Mouse (Mus musculus): ENCODE measurements around the gene Ano3. TPM values are rescaled to one million over a fixed set of nuclear protein-coding genes. Genes with fewer than 3 reads are reported as not detected.
A peak's percentile ranks its signal among the peaks of the same experiment; 100 is the strongest.

The Ano3 gene
- polyA plus RNA-seq, 1 experiment from 2014 or later = 0.59 TPM

GRCm38 (mm10) chr2:110787396-110787795, 163.3 kb downstream of the Ano3 start:
- ATAC-seq (ENCODE audit: low FRiP score, low TSS enrichment) (no peak), DNase-seq (no peak)
- Histone ChIP-seq H3K4me3 (replicated peaks; ENCODE audit: low read depth, low read length) (no peak overlapping the region), H3K27me3 (ENCODE audit: control insufficient read depth, insufficient read depth, low read length) (no peaks in the 10 kb centered on the region), H3K27ac (replicated peaks; ENCODE audit: low read depth, low read length) (no peak overlapping the region), H3K36me3 (ENCODE audit: control insufficient read depth, insufficient read depth, low read length) (no peaks in the 10 kb centered on the region), H3K4me1 (ENCODE audit: control insufficient read depth, insufficient read depth, low read length) (no peaks in the 10 kb centered on the region), H3K4me2 (ENCODE audit: low read length) (no peak overlapping the region), H3K9me3 (ENCODE audit: control insufficient read depth, low read length) (no peaks in the 10 kb centered on the region), H3K9ac (replicated peaks; ENCODE audit: low read length) (no peak overlapping the region)
- 75% methylated on average over 3 of the region's 3 CpGs for WGBS

DNA sequence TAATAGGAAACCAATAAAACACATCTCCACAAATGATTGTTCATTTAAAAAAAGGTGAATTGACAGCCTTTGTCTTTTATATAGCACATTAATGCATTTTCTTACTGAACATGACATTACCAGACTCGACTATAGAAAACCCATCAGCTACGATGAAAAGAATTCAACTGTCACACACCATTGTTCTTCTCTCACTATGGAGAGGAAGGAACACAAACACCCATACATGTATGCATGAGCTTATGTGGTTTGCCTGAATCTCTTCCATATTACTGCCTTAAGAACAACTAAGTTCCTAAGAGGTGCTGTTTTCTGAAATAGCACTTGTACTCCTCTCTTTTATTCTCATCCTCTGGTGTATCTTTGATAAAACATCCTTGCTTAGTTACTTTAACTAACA, 191.3 kb downstream of the Ano3 start:
- Histone ChIP-seq H3K9ac (replicated peaks; ENCODE audit: low read length) (no peak overlapping the region), H3K4me2 (ENCODE audit: low read length) (no peak overlapping the region), H3K4me1 (ENCODE audit: control insufficient read depth, insufficient read depth, low read length) (no peaks in the 10 kb centered on the region), H3K27ac (replicated peaks; ENCODE audit: low read depth, low read length) (no peak overlapping the region), H3K9me3 (ENCODE audit: control insufficient read depth, low read length) (no peaks in the 10 kb centered on the region), H3K4me3 (replicated peaks; ENCODE audit: low read depth, low read length) (no peak overlapping the region), H3K27me3 (ENCODE audit: control insufficient read depth, insufficient read depth, low read length) (no peaks in the 10 kb centered on the region), H3K36me3 (ENCODE audit: control insufficient read depth, insufficient read depth, low read length) (no peaks in the 10 kb centered on the region)
- no peak for ATAC-seq (ENCODE audit: low FRiP score, low TSS enrichment)
- WGBS = 25% methylated on average over 2 of the region's 2 CpGs
- no peak for DNase-seq

DNA sequence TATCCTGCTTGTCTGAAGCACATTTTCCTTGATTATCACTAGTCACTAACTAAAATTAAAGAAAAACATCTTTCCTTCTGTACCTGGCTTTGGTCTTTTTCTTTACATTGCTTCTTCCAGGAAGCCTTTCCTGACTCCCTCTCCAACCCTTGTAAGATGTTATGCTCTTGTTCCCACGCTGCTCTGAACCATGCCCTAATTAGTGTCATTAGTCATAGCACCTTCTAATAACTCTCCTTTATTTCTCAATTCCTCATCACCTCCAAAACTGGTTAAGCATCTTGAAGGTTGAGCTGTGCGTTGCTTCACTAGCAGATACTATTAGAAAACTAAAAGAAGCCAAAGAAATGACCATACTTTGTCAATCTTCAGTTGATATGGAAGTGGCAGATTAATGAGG, 193.2 kb downstream of the Ano3 start:
- 93% methylated on average over 2 of the region's 2 CpGs for WGBS
- no peaks in the 10 kb centered on the region for H3K4me1 ChIP-seq (ENCODE audit: control insufficient read depth, insufficient read depth, low read length)
- no peak for ATAC-seq (ENCODE audit: low FRiP score, low TSS enrichment)

DNA sequence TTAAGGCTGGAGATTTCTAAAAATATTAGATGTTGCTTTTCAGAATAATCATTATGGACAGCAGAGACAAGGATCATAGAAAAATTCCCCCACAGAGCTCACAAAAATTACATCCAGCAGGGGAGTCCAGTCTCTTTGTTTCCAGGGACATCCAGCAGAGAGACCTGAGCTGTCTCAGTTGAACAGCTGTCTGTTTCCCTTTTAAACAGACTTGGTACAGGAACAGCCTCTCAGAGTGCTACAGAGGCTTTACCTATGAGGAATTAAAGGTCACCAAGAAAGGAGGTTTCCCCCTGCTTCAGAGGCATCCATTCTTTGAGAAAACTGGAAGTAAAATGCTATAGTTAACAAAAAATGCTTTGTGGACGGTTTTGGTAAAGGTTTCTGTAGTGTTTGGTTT, 210.2 kb downstream of the Ano3 start:
- no peaks in the 10 kb centered on the region for H3K36me3 ChIP-seq (ENCODE audit: control insufficient read depth, insufficient read depth, low read length)
- DNase-seq (peak; percentile 27), ATAC-seq (ENCODE audit: low FRiP score, low TSS enrichment) (0 out of 2 replicates have a peak, but pooled peaks have one; percentile 55)
- no peak overlapping the region for H3K4me3 ChIP-seq (replicated peaks; ENCODE audit: low read depth, low read length)
- 55% methylated on average over 1 of the region's 1 CpGs for WGBS
- H3K27me3 ChIP-seq (ENCODE audit: control insufficient read depth, insufficient read depth, low read length) = no peaks in the 10 kb centered on the region
- H3K27ac ChIP-seq (replicated peaks; ENCODE audit: low read depth, low read length) = no peak overlapping the region
- H3K9me3 ChIP-seq (ENCODE audit: control insufficient read depth, low read length) = no peaks in the 10 kb centered on the region
- no peaks in the 10 kb centered on the region for H3K4me1 ChIP-seq (ENCODE audit: control insufficient read depth, insufficient read depth, low read length)
- H3K9ac ChIP-seq (replicated peaks; ENCODE audit: low read length) = no peak overlapping the region
- H3K4me2 ChIP-seq (ENCODE audit: low read length) = no peak overlapping the region

More for the DNA sequence above, 193.2 kb downstream of the Ano3 start:
- no peak for DNase-seq
- H3K9me3 ChIP-seq (ENCODE audit: control insufficient read depth, low read length) = no peaks in the 10 kb centered on the region
- no peak overlapping the region for H3K4me3 ChIP-seq (replicated peaks; ENCODE audit: low read depth, low read length)
- no peak overlapping the region for H3K9ac ChIP-seq (replicated peaks; ENCODE audit: low read length)
- H3K4me2 ChIP-seq (ENCODE audit: low read length) = no peak overlapping the region
- H3K27me3 ChIP-seq (ENCODE audit: control insufficient read depth, insufficient read depth, low read length) = no peaks in the 10 kb centered on the region
- no peak overlapping the region for H3K27ac ChIP-seq (replicated peaks; ENCODE audit: low read depth, low read length)
- H3K36me3 ChIP-seq (ENCODE audit: control insufficient read depth, insufficient read depth, low read length) = no peaks in the 10 kb centered on the region

GRCm38 (mm10) chr2:110739781-110740180, 210.9 kb downstream of the Ano3 start:
- Histone ChIP-seq H3K9ac (replicated peaks; ENCODE audit: low read length) (no peak overlapping the region), H3K27me3 (ENCODE audit: control insufficient read depth, insufficient read depth, low read length) (no peaks in the 10 kb centered on the region), H3K4me1 (ENCODE audit: control insufficient read depth, insufficient read depth, low read length) (no peaks in the 10 kb centered on the region), H3K9me3 (ENCODE audit: control insufficient read depth, low read length) (no peaks in the 10 kb centered on the region), H3K4me2 (ENCODE audit: low read length) (no peak overlapping the region), H3K36me3 (ENCODE audit: control insufficient read depth, insufficient read depth, low read length) (no peaks in the 10 kb centered on the region), H3K4me3 (replicated peaks; ENCODE audit: low read depth, low read length) (no peak overlapping the region), H3K27ac (replicated peaks; ENCODE audit: low read depth, low read length) (no peak overlapping the region)
- DNase-seq (no peak), ATAC-seq (ENCODE audit: low FRiP score, low TSS enrichment) (no peak)
- 44% methylated on average over 1 of the region's 1 CpGs for WGBS

DNA sequence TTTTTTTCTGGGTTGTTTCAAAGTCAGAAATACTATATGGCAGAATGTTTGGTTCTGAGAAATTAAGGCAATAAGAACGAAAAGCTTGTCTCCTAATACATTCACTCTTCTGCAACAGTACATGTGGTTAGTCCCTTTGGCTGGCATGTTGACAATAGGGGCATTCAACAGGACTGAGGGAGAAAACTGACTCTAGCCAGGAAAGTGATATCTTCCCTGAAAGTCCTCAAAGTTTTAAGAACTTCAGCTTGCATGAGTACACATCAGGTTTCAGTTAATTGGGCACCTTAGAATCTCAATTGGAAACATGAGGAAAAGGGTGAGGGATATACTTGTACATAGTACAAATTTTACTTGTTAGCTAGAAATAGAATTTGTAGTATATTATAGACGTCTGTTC, 212.7 kb downstream of the Ano3 start:
- no peaks in the 10 kb centered on the region for H3K9me3 ChIP-seq (ENCODE audit: control insufficient read depth, low read length)
- H3K4me2 ChIP-seq (ENCODE audit: low read length) = no peak overlapping the region
- no peaks in the 10 kb centered on the region for H3K27me3 ChIP-seq (ENCODE audit: control insufficient read depth, insufficient read depth, low read length)
- H3K4me3 ChIP-seq (replicated peaks; ENCODE audit: low read depth, low read length) = no peak overlapping the region
- no peaks in the 10 kb centered on the region for H3K4me1 ChIP-seq (ENCODE audit: control insufficient read depth, insufficient read depth, low read length)
- H3K9ac ChIP-seq (replicated peaks; ENCODE audit: low read length) = no peak overlapping the region
- DNase-seq = no peak
- H3K36me3 ChIP-seq (ENCODE audit: control insufficient read depth, insufficient read depth, low read length) = no peaks in the 10 kb centered on the region
- WGBS = 76% methylated on average over 2 of the region's 2 CpGs
- H3K27ac ChIP-seq (replicated peaks; ENCODE audit: low read depth, low read length) = no peak overlapping the region
- no peak for ATAC-seq (ENCODE audit: low FRiP score, low TSS enrichment)

- Histone ChIP-seq H3K9me3 (ENCODE audit: control insufficient read depth, low read length) (no peaks in the 10 kb centered on the region), H3K4me2 (ENCODE audit: low read length) (no peak overlapping the region), H3K27ac (replicated peaks; ENCODE audit: low read depth, low read length) (no peak overlapping the region), H3K27me3 (ENCODE audit: control insufficient read depth, insufficient read depth, low read length) (no peaks in the 10 kb centered on the region), H3K36me3 (ENCODE audit: control insufficient read depth, insufficient read depth, low read length) (no peaks in the 10 kb centered on the region), H3K4me3 (replicated peaks; ENCODE audit: low read depth, low read length) (no peak overlapping the region), H3K4me1 (ENCODE audit: control insufficient read depth, insufficient read depth, low read length) (no peaks in the 10 kb centered on the region), H3K9ac (replicated peaks; ENCODE audit: low read length) (no peak overlapping the region)
- 90% methylated on average over 4 of the region's 4 CpGs for WGBS
- DNase-seq (no peak), ATAC-seq (ENCODE audit: low FRiP score, low TSS enrichment) (no peak)
These were observed 213.5 kb downstream of the Ano3 start for GRCm38 (mm10) chr2:110737236-110737635.

DNA sequence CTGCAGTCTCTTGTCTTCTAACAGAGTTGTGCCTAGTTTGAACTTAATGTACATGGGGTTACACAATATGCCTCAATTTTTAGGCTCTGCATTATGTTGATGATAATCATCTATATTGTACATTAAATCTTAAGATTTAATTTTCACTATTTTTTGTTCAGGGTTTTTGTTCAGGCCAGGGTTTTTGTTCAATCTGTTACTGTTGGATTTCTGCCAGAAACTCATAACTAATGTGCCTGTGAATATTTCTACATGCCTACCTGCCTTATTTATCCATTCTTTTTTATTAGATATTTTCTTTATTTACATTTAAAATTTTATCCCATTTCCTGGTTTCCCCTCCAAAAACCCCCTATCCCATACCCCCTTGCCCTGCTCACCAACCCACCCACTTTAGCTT, 224.6 kb downstream of the Ano3 start:
- no peak for DNase-seq
- Histone ChIP-seq H3K9ac (replicated peaks; ENCODE audit: low read length) (no peak overlapping the region), H3K27ac (replicated peaks; ENCODE audit: low read depth, low read length) (no peak overlapping the region), H3K9me3 (ENCODE audit: control insufficient read depth, low read length) (no peaks in the 10 kb centered on the region), H3K4me3 (replicated peaks; ENCODE audit: low read depth, low read length) (no peak overlapping the region), H3K4me1 (ENCODE audit: control insufficient read depth, insufficient read depth, low read length) (no peaks in the 10 kb centered on the region), H3K4me2 (ENCODE audit: low read length) (no peak overlapping the region), H3K27me3 (ENCODE audit: control insufficient read depth, insufficient read depth, low read length) (no peaks in the 10 kb centered on the region), H3K36me3 (ENCODE audit: control insufficient read depth, insufficient read depth, low read length) (no peaks in the 10 kb centered on the region)
- ATAC-seq (ENCODE audit: low FRiP score, low TSS enrichment) = no peak

DNA sequence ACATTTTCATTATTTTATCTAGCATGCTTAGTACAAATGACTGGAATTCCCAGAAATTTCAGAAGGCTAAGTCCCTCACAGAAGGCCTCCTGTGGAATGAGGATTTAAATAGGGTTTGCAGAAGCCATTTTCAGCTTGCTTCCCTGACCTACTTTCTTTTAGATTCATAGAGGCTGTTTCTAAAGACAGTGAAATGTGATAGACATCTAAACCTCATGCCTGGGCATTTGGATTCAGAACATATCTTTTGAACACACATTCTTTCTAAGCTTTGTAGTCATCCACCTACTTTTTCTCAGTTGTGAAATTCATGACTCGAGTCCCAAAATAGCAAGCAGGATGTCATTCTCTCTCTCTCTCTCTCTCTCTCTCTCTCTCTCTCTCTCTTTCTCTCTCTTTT, 228.5 kb downstream of the Ano3 start:
- Histone ChIP-seq H3K4me3 (replicated peaks; ENCODE audit: low read depth, low read length) (no peak overlapping the region), H3K9me3 (ENCODE audit: control insufficient read depth, low read length) (no peaks in the 10 kb centered on the region), H3K27ac (replicated peaks; ENCODE audit: low read depth, low read length) (no peak overlapping the region), H3K9ac (replicated peaks; ENCODE audit: low read length) (no peak overlapping the region), H3K36me3 (ENCODE audit: control insufficient read depth, insufficient read depth, low read length) (no peaks in the 10 kb centered on the region), H3K4me2 (ENCODE audit: low read length) (no peak overlapping the region), H3K4me1 (ENCODE audit: control insufficient read depth, insufficient read depth, low read length) (no peaks in the 10 kb centered on the region), H3K27me3 (ENCODE audit: control insufficient read depth, insufficient read depth, low read length) (no peaks in the 10 kb centered on the region)
- WGBS = 89% methylated on average over 1 of the region's 1 CpGs
- no peak for DNase-seq
- no peak for ATAC-seq (ENCODE audit: low FRiP score, low TSS enrichment)

All from midbrain, embryonic 14.5 days (tissue).